Comparison of ENCODE assay signal across 7 mouse cellular contexts in the genomic region with DNA sequence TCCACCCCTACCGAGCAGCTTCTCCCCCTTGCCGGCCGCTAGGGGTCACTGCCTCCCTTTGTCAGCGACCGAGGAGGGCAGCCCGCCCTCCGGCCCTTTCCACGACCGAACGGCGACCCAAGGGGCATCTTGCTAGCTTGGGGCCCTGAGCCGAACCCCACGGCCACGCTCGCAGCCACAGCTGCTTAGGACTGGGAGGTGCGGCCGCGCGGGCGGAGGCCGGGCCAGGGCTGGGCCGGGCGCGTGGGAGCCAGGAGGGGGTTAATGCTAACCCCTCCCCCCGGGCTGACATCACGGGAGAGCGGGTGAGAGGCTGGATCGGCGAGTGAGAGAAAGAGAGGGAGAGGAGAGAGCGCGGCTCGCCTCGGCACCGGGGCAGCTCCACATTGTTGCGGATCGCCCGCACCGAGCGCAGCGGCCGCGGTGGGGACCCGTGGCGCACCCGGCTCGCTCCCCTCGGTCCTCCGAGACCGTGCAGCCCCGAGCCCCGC. TPM values are rescaled to one million over a fixed set of nuclear protein-coding genes. Genes with fewer than 3 reads are reported as not detected.
DNase-seq lines count a peak whose midpoint lies in the region; ATAC-seq and TF ChIP-seq lines count a peak whose summit lies in the region.

A gene (plus strand): TSS at position 338 of the 491 bp plus-strand sequence.

- peaks cover 46% of the 10 kb centered on the region for H3K27me3 ChIP-seq in embryonic facial prominence, embryonic 10.5 days (replicated peaks; ENCODE audit: low read depth, poor library complexity, severe bottlenecking)
- peaks cover 7% of the 10 kb centered on the region for H3K27me3 ChIP-seq in heart, adult 2 months (ENCODE audit: control insufficient read depth, insufficient read depth, low read length)
- H3K27me3 ChIP-seq in kidney, adult 2 months (replicated peaks; ENCODE audit: control insufficient read depth, insufficient read depth, low read length): no peaks in the 10 kb centered on the region
- H3K27me3 ChIP-seq in limb, embryonic 11.5 days (ENCODE audit: control insufficient read depth, insufficient read depth, low read length): peaks cover 14% of the 10 kb centered on the region
- no peaks in the 10 kb centered on the region for H3K27me3 ChIP-seq in midbrain, embryonic 14.5 days (ENCODE audit: control insufficient read depth, insufficient read depth, low read length)

- H3K27ac ChIP-seq in embryonic facial prominence, embryonic 10.5 days (replicated peaks): peak within 1 kb of the TSS; percentile 98
- peak within 1 kb of the TSS; percentile 76 for H3K27ac ChIP-seq in heart, adult 2 months
- peak within 1 kb of the TSS; percentile 46; the same call in 1 of the 2 replicates for H3K27ac ChIP-seq in kidney, adult 2 months (ENCODE audit: insufficient read depth, low read depth, low read length)
- peak within 1 kb of the TSS; percentile 95 for H3K27ac ChIP-seq in limb, embryonic 11.5 days (replicated peaks; ENCODE audit: low read depth, low read length)
- H3K27ac ChIP-seq in midbrain, embryonic 14.5 days (replicated peaks; ENCODE audit: low read depth, low read length): peak within 1 kb of the TSS; percentile 98

- peaks cover 67% of the 10 kb centered on the region for H3K4me1 ChIP-seq in embryonic facial prominence, embryonic 10.5 days
- peaks cover 3% of the 10 kb centered on the region for H3K4me1 ChIP-seq in heart, adult 2 months (ENCODE audit: control insufficient read depth, insufficient read depth, low read length)
- no peaks in the 10 kb centered on the region; the same call in 1 of the 2 replicates for H3K4me1 ChIP-seq in kidney, adult 2 months (ENCODE audit: control insufficient read depth, insufficient read depth, low read length)
- peaks cover 22% of the 10 kb centered on the region for H3K4me1 ChIP-seq in limb, embryonic 11.5 days (ENCODE audit: control insufficient read depth, insufficient read depth, low read length)
- peaks cover 42% of the 10 kb centered on the region for H3K4me1 ChIP-seq in midbrain, embryonic 14.5 days (ENCODE audit: control insufficient read depth, insufficient read depth, low read length)

- ATAC-seq in limb, embryonic 11.5 days (ENCODE audit: insufficient number of reproducible peaks, low FRiP score, low TSS enrichment, low read depth): peak; percentile 84
- peak; percentile 86 for ATAC-seq in midbrain, embryonic 14.5 days (ENCODE audit: low FRiP score, low TSS enrichment)

- H3K79me2 ChIP-seq in heart, adult 2 months (replicated peaks; ENCODE audit: control insufficient read depth, insufficient read depth, low read length): no peaks in the 10 kb centered on the region

- 0 out of 2 replicates have a peak, but pooled peaks have one; percentile 17 for TF ChIP-seq EP300 in heart, adult 2 months (IDR thresholded peaks at IDR 0.05; ENCODE audit: insufficient read depth, low read depth, low read length)

- TF ChIP-seq POLR2A in heart, adult 2 months (IDR thresholded peaks at IDR 0.05; ENCODE audit: insufficient read depth, low read depth, low read length): peak; percentile 71
- peak; percentile 57 for TF ChIP-seq POLR2A in kidney, adult 2 months (IDR thresholded peaks at IDR 0.05; ENCODE audit: low read depth, low read length)

- DNase-seq in adrenal gland, postnatal 14 days: peak; percentile 93
- DNase-seq in embryonic facial prominence, embryonic 10.5 days (ENCODE audit: low spot score): peak; percentile 94
- DNase-seq in heart, adult 2 months: peak; percentile 89
- DNase-seq in kidney, adult 2 months: peak; percentile 89
- peak; percentile 94 for DNase-seq in limb, embryonic 11.5 days (ENCODE audit: low spot score)
- DNase-seq in midbrain, embryonic 14.5 days: peak; percentile 94
- peak; percentile 35 for DNase-seq in spleen, adult 12 weeks (ENCODE audit: low spot score)

- under 1% methylated on average over 51 of the region's 51 CpGs for WGBS in embryonic facial prominence, embryonic 10.5 days
- under 1% methylated on average over 38 of the region's 51 CpGs for WGBS in heart, adult 2 months
- WGBS in kidney, adult 2 months: 1% methylated on average over 43 of the region's 51 CpGs
- under 1% methylated on average over 37 of the region's 51 CpGs for WGBS in limb, embryonic 11.5 days
- WGBS in midbrain, embryonic 14.5 days: under 1% methylated on average over 44 of the region's 51 CpGs

- H3K4me2 ChIP-seq in limb, embryonic 11.5 days (ENCODE audit: low read depth, severe bottlenecking): peak within 1 kb of the TSS; percentile 94
- peak within 1 kb of the TSS; percentile 91 for H3K4me2 ChIP-seq in midbrain, embryonic 14.5 days (ENCODE audit: low read length)

- peak; percentile 99 for TF ChIP-seq CTCF in heart, adult 2 months (IDR thresholded peaks at IDR 0.05)
- peak; percentile 68 for TF ChIP-seq CTCF in kidney, adult 2 months (conservative IDR thresholded peaks at IDR 0.05; ENCODE audit: insufficient read depth, insufficient read length, low read depth, low read length)

- no peaks in the 10 kb centered on the region for H3K9me3 ChIP-seq in embryonic facial prominence, embryonic 10.5 days
- no peaks in the 10 kb centered on the region for H3K9me3 ChIP-seq in limb, embryonic 11.5 days (ENCODE audit: control insufficient read depth, low read length)
- H3K9me3 ChIP-seq in midbrain, embryonic 14.5 days (ENCODE audit: control insufficient read depth, low read length): no peaks in the 10 kb centered on the region

- H3K9ac ChIP-seq in heart, adult 2 months (ENCODE audit: low read depth, low read length): peak within 1 kb of the TSS; percentile 82
- peak within 1 kb of the TSS; percentile 87 for H3K9ac ChIP-seq in limb, embryonic 11.5 days (ENCODE audit: low read length)
- peak within 1 kb of the TSS; percentile 96 for H3K9ac ChIP-seq in midbrain, embryonic 14.5 days (replicated peaks; ENCODE audit: low read length)

- H3K4me3 ChIP-seq in embryonic facial prominence, embryonic 10.5 days: peak within 1 kb of the TSS; percentile 88
- H3K4me3 ChIP-seq in heart, adult 2 months: peak within 1 kb of the TSS; percentile 70
- H3K4me3 ChIP-seq in kidney, adult 2 months (ENCODE audit: insufficient read depth, low read depth, low read length): peak within 1 kb of the TSS; percentile 78
- peak within 1 kb of the TSS; percentile 75 for H3K4me3 ChIP-seq in limb, embryonic 11.5 days (ENCODE audit: low read depth, low read length)
- peak within 1 kb of the TSS; percentile 92 for H3K4me3 ChIP-seq in midbrain, embryonic 14.5 days (replicated peaks; ENCODE audit: low read depth, low read length)

- H3K36me3 ChIP-seq in embryonic facial prominence, embryonic 10.5 days (replicated peaks): no peaks in the 10 kb centered on the region
- no peaks in the 10 kb centered on the region for H3K36me3 ChIP-seq in heart, adult 2 months (ENCODE audit: control insufficient read depth, insufficient read depth, low read length)
- H3K36me3 ChIP-seq in kidney, adult 2 months (ENCODE audit: control insufficient read depth, insufficient read depth, low read length): no peaks in the 10 kb centered on the region
- no peaks in the 10 kb centered on the region for H3K36me3 ChIP-seq in limb, embryonic 11.5 days (ENCODE audit: control insufficient read depth, insufficient read depth, low read length)
- no peaks in the 10 kb centered on the region for H3K36me3 ChIP-seq in midbrain, embryonic 14.5 days (ENCODE audit: control insufficient read depth, insufficient read depth, low read length)

- intact Hi-C loops in heart, adult 2 months (cut with DNase I): loop anchor here (2.0 to 5.0 kb wide), 3 partner anchors 59 to 231 kb away; no protein-coding TSS in a partner anchor

RNA-seq across cellular contexts. Expression of the gene that starts here (rescaled TPM):
- 15.7 and 21.5 TPM in 2 replicates for total RNA-seq in adrenal gland, postnatal 14 days (2021)
- 5.0 TPM in 2 replicates for polyA plus RNA-seq in embryonic facial prominence, embryonic 10.5 days (2016; fragmentation: Nextera tagmentation; extraction: Ambion mirVana)
- total RNA-seq in heart, adult 2 months (2021): 1 to 10 TPM; 2.0 to 4.6 TPM
- polyA plus RNA-seq in heart, adult 2 months (2012; rRNA removed): 2.4 and 2.9 TPM in 2 replicates
- 26.5 and 27.6 TPM in 2 replicates for polyA plus RNA-seq in kidney, adult 2 months (2012; rRNA removed)
- polyA plus RNA-seq in limb, embryonic 11.5 days (2014; fragmentation: Nextera tagmentation; extraction: Ambion mirVana): 4.1 and 4.7 TPM in 2 replicates
- polyA plus RNA-seq in midbrain, embryonic 14.5 days (2014; fragmentation: Nextera tagmentation; extraction: Ambion mirVana): 16.7 and 21.0 TPM in 2 replicates

Comparison
In these comparisons a context has a peak if more than half of its experiments do, and no peak if none do; other contexts are left out.
1. Peak in every context shown above with its lines: DNase-seq, ATAC-seq, H3K4me3 ChIP-seq and H3K27ac ChIP-seq.
2. DNase-seq: peak in every context shown above with its lines; median percentile 94 in embryonic facial prominence, embryonic 10.5 days; 94 in limb, embryonic 11.5 days; 94 in midbrain, embryonic 14.5 days; 93 in adrenal gland, postnatal 14 days; 89 in heart, adult 2 months; 89 in kidney, adult 2 months; 35 in spleen, adult 12 weeks.
3. H3K27ac ChIP-seq: peak in every context shown above with its lines; median percentile 98 in embryonic facial prominence, embryonic 10.5 days; 98 in midbrain, embryonic 14.5 days; 95 in limb, embryonic 11.5 days; 76 in heart, adult 2 months; 46 in kidney, adult 2 months.